Mouse (Mus musculus): ENCODE results near the gene Sema4d.

Gene Sema4d

GRCm38 (mm10) chr13:51778351-51778982 lies 15.1 kb downstream of the Sema4d start:
- DNase-seq (ENCODE audit: low spot score): no peak

- no peak for DNase-seq (ENCODE audit: low spot score)
Observed at GRCm38 (mm10) chr13:51777738-51778274, 15.7 kb downstream of the Sema4d start.

GRCm38 (mm10) chr13:51777048-51777737 lies 16.4 kb downstream of the Sema4d start:
- DNase-seq (ENCODE audit: low spot score): no peak

GRCm38 (mm10) chr13:51776160-51776737 lies 17.3 kb downstream of the Sema4d start:
- peak; percentile 60 for DNase-seq (ENCODE audit: low spot score)

- DNase-seq (ENCODE audit: low spot score): no peak
Observed at GRCm38 (mm10) chr13:51771802-51772206, 21.7 kb downstream of the Sema4d start.

GRCm38 (mm10) chr13:51770647-51771427 lies 22.7 kb downstream of the Sema4d start:
- no peak for DNase-seq (ENCODE audit: low spot score)

GRCm38 (mm10) chr13:51767991-51768761 lies 25.4 kb downstream of the Sema4d start:
- DNase-seq (ENCODE audit: low spot score): peak; percentile 86

- DNase-seq (ENCODE audit: low spot score): peak; percentile 87
Observed at GRCm38 (mm10) chr13:51767513-51767912, 26.0 kb downstream of the Sema4d start.

GRCm38 (mm10) chr13:51766756-51767155 lies 26.8 kb downstream of the Sema4d start:
- DNase-seq (ENCODE audit: low spot score): no peak

- DNase-seq (ENCODE audit: low spot score): no peak
Observed at GRCm38 (mm10) chr13:51765369-51765768, 28.2 kb downstream of the Sema4d start.

GRCm38 (mm10) chr13:51763019-51763698 lies 30.4 kb downstream of the Sema4d start:
- DNase-seq (ENCODE audit: low spot score): peak; percentile 81

- DNase-seq (ENCODE audit: low spot score): no peak
Observed at GRCm38 (mm10) chr13:51761186-51761813, 32.2 kb downstream of the Sema4d start.

GRCm38 (mm10) chr13:51759256-51759987 lies 34.1 kb downstream of the Sema4d start:
- no peak for DNase-seq (ENCODE audit: low spot score)

GRCm38 (mm10) chr13:51758428-51758827 lies 35.1 kb downstream of the Sema4d start:
- DNase-seq (ENCODE audit: low spot score): no peak

- DNase-seq (ENCODE audit: low spot score): no peak
Observed at GRCm38 (mm10) chr13:51757099-51757498, 36.4 kb downstream of the Sema4d start.

- peak; percentile 64 for DNase-seq (ENCODE audit: low spot score)
Observed at GRCm38 (mm10) chr13:51756563-51756962, 37.0 kb downstream of the Sema4d start.

- no peak for DNase-seq (ENCODE audit: low spot score)
Observed at GRCm38 (mm10) chr13:51756019-51756418, 37.5 kb downstream of the Sema4d start.

GRCm38 (mm10) chr13:51755584-51755983 lies 38.0 kb downstream of the Sema4d start:
- DNase-seq (ENCODE audit: low spot score): no peak

- no peak for DNase-seq (ENCODE audit: low spot score)
Observed at GRCm38 (mm10) chr13:51754559-51755126, 38.9 kb downstream of the Sema4d start.
